Mouse (Mus musculus) spleen, postnatal 14 days (tissue): ENCODE measurements around the gene Man2b2.

ENCODE experiments used
- DNase-seq, 2 experiments: peaks; one replicate each; pipeline ENCODE4 v3.0.0; 2021 to 2022; ENCODE audit warnings: low spot score in 2 of 2

Gene Man2b2

DNA sequence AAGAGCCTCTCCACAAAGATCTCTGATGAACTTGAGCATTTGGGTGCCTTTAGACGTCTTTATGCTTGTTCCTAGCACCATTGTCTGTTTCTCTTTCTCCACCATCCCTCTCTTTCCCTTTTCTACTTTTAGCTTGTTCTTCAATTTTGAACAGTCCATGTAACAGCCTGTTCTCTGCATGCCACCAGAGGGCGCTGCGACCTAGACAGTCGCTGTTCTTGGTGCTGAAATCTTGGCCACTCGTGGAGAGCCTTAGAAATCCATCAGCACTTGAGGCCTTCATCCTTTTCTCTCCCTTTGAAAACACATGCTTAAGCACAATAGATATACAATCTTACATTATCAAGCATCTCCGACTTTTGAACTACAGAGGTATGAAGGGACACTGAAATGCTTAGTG, 5.5 kb upstream of the Man2b2 start:
- peak; percentile 29 to 60 for DNase-seq

DNA sequence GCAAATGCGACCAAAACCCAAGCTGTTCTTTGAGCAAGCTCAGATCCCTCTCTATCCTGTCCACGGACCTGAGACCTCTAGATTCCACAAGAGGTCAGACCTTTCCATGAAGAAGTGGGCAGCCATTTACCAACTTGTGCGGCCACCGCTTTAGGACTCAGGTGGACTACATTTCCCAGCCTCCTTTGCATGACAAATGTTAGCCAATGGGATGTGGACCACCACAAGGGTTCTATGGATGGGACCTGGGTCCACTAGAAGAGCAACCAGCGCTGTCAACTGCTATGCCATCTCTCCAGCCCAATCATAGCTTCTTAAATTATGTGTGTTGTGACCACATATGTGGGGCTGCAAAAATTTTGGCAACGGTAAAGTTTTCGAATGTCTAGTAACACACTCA, 819 bp upstream of the Man2b2 start:
- DNase-seq = no peak

DNA sequence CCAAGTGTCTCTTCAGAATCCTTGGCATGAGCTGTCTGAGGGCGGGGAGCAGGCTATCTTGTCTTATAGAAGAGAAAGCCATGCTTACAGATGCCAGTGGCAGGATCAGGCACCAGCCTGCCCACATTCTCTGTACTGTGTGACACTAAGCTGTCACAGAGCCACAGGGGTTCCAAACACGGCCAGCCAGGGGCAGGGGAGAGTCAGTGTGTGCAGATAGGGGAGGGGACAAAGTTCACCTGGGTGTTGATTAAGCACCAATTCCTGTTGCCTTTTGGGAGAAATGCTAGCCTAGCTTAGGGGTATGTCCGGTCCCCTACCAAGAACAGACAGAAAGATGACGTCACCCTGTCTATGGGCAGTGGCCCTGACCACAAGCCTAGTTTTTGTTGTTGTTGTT, 1.4 kb downstream of the Man2b2 start:
- no peak for DNase-seq

DNA sequence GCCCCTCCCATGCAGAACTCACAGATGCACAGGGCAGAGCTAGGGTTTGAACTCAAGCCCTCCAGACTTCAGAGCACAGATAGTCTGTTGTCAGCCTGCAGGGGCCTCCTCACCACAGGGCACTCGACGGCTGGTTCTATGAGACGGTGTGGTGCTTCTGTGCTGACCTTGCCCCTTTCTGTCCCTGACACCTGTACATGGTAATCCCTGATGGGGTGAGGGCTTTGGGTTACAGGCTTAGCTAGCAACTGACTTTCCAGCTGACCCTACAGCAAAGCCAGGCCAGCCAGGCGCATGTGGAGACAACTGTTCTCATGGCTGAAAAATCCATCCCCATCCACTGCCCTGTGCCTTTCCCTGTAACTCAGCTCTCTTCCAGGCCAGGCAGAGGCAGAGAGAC, 7.5 kb downstream of the Man2b2 start:
- DNase-seq = no peak

DNA sequence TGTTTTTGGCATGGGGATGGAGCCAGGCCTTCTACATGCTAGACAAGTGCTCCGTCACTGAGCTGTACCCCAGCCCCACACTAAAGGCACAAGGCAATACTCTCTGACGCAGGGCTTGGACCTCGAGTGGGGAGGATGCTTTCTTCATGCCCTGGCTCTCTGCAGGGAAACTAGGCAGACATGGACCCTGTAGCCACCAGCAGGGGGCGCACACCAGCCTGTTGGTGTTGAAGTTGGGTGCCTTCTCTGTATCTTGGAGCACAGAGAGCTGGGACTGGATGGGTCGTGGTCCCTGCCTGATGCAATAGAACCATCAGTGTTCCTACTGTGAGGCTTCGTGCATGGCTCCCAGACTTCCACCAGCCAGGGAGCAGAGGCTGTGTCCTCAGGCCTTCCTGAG, 10.3 kb downstream of the Man2b2 start:
- DNase-seq = peak in 1 of 2 experiments; percentile 36

DNA sequence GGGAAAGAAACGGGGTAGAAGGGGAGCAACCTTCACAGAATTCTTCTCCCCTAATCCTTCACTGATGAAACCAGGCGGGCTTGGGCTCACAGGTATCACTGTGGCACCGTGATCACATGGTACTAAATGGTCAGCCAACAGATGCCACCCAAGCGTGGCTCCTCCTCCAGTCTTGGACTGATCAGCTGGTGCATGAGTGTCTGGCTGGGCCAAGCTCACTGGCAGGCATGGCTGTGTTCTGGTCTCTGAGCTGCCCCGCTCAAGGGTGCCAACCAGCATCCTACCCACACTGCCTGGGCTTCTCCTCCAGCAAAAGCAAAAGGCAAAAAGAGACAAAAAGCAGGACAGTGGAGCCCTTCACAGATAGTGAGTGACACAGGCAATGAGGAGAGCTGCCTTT, 10.7 kb downstream of the Man2b2 start:
- no peak for DNase-seq

DNA sequence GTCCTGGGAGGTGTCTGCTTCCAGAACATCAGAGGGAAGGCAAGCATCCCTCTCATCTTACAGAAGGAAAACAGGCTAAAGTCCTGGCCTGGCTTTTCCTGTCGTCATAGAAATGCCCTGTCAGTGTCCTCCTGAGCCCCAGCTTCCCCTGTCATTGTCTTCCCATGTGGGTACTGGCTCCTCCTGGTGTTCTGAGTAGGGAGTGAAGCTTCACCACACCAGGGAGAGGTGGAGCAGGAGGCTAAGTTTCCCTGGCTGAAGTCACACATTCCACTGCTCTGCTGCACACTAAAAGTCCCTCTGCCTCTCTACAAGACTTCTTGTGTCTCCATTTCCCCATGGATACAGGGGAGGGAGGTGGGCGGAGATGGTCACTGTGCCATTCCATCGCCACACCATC, 12.7 kb downstream of the Man2b2 start:
- DNase-seq = no peak

DNA sequence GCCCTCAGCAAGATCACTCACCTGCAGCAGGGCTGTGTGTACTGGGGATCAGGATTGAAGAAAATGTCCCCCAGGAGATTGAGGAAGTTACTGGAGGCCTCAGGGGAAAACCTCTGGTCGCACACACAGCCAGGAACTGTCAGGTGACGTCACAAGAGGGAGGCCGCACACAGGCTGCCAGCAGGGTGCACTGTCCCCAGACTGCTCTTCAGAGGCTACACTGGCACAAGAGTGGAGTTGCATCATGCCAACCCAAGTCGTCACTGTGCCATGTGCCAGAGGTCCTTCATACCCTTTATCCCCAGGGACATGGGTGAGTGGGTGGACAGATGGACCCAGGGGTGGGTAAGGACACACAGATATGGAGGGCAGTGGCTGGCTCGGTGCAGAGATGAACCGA, 15.9 kb downstream of the Man2b2 start:
- peak; percentile 9 to 21 for DNase-seq

DNA sequence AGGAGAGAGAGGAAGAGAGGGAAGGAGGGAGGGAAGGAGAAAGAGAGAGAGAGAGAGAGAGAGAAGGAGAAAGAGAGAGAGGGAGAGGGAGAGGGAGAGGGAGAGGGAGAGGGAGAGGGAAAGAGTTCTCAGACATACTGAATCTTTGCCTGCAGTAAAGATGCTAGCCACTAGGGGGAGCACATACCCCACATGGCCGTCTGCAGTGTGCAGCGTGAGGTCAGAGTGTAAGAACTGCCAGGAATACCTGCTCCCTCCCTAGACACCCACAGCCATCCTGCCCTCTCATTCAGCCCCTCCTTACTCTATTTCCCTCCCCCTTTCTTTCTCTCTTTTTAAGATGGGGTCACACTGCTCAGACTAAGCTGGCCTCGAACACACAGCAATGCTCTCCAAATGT, 19.0 kb downstream of the Man2b2 start:
- peak in 1 of 2 experiments; percentile 61 for DNase-seq

DNA sequence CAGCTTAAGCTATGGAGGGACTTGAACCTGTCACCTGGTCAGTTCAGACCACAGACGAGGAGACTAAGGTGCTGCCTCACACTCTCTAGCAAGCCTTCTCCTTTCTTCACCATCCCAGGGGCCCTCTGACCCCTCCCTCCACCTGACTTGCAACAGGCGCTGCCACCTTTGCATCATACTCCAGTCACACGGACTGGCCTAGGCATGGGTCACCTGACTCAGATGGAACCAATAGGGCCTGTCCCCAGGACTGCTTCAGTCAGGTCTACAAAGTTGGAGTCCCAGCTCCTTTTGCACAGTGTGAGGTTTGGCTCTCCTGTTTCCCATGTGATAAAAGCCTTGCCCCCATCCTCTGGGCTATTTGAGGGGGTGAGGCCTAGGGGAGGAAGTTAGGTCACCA, 19.8 kb downstream of the Man2b2 start:
- DNase-seq = no peak

DNA sequence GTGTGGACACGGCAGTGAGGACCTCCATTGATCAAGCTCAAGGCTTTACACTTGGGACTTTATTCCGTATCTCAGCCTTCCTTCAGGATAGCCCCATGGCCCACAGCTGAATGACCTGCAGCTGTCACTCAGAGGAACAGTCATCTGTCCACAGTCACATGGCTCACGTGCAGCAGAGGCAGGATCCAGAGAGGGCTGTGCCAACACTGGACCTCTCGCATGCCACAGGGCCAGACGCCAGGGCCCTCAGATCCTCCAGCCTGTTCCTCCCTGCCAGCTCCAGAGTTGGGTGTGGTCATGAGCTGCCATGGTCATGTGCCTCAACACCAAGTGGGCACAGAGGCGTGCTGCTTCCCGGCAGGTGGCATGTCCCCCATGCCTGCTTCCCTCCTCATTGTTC, 21.3 kb downstream of the Man2b2 start:
- no peak for DNase-seq

DNA sequence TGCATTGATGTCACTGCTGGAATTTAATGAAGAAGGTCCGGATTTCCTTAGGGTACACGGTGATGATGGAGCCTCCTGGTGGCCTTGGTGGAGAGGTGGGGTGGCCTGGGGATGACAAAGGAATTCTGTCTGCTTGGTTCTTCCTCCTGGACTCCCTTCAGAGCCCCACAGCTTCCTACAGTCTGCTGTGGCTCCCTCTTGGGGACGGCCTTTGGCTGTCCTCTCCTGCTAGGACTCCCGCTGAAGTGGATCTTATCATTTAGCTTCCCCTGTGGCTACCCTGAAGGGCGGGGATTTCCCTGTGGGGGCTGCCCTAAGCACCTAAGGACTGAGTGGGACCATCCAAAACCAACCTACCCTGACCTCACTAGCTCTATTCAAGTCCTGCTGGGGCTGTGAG, 23.3 kb downstream of the Man2b2 start:
- DNase-seq = no peak

DNA sequence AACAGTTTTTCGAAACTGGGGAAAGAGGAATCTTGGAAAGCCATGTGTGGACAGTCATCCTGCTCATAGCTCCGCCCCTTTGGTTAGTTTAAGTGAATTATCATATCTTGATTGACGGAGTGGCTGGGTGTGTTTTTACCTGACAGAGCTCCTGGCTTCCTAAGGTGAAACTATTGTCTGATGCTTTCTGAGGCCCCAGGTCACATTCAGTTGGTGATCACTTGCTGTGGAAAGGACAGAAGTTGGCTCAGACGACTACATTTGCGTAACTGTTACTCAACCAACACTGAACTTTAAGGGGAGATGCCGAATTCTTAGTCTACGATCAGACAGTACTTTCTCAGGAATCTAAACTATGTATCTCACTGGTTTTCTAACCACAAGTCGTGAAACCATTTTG, 33.2 kb downstream of the Man2b2 start:
- DNase-seq = no peak

DNA sequence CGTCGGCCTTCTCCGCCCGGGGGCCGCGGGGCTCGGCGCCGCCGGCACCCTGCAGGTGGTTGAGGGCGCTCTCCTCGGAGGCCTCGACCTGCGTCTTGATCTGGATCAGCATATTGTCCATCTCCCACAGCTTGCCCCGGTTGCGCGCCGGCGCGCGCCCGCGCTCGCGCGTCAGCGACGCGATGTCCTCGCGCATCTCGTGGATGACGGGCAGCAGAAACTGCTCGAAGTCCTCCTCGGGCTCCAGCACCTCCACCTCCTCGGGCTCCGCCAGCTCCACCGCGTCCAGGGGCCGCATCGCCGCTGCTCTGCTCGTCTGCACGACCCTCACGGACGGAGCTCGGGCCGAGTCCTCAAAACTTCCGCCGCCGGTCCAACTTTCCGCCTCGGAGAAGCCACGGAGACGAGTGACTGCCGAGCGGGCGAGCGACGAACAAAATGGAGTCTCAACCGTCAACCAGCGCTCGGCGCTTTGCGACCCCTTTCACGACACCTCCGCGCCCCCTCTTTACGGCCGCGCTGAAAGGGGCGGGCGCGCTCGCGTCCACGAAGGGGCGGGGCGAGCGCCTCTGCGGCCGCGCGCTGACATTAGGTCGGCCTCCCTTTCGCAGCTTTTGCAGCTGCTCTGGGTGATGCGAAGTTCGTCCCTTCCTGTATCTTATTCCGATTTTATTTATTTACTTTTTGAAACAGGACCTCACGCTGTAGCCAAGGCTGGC, 34.0 kb downstream of the Man2b2 start, which contains the start of gene Mrfap1:
Gene Mrfap1, minus strand, starts transcription at position 477 of the 719 bp plus-strand sequence.
- peak; percentile 91 to 92 for DNase-seq

DNA sequence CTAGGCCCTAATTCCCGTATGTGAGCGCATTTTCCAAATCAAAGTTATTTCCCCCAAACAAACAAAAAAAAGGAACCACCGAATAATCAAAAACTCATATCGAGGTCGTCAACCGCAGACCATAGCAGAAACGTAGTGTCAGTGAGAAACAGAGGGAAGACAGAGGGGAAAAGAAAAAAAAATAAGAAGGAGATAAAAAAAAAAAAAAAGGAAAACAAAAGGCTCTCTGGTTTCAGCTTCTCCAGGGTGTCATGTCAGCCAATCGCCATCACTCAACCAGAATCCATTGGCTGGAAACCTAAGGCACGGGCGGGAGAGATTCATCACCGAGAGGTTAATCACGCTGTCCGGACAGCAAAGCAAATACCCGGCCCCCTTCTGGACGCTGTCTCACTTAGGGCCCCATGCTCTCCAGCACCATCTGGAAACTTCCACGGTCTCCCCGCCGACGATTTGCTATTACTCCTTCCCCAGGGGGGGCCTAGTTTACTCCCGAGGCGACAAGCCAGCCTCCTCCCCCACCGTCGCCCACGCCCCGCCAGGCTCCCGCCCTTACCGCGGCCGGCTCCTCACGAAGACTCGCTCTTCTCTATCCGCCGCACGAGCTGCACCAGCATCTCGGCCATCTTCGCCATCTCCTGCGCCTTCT, 34.7 kb downstream of the Man2b2 start:
- DNase-seq = peak; percentile 48 to 53

DNA sequence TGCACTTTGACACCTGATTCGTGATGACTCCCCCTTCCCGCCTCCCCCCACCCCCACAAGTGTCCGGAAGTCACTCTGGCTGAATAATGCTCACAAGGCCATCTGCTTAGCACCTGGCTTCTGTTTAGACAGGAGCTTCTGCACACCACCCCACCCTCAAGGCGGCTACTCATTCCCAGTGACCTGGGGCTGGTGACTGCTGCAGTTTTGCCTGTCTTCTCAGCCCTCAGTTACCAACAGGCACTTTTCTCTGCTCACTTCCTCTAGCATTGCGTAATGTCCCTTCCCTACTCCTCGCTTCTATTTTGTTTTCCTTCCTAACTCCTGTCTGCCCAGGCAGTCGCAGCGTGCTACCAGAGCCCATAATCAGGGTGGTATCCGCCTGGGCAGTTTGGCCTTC, 38.6 kb downstream of the Man2b2 start:
- DNase-seq = no peak

DNA sequence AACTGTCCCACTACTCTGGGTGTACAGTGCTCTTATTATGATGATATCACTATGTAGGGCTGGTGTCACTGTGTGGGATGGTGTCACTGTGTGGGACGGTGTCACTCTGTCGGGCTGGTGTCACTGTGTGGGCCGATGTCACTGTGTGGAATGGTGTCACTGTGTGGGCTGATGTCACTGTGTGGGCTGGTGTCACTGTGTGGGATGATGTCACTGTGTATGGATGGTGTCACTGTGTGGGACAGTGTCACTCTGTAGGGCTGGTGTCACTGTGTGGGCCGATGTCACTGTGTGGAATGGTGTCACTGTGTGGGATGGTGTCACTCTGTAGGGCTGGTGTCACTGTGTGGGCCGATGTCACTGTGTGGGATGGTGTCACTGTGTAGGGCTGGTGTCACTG, 44.4 kb downstream of the Man2b2 start:
- no peak for DNase-seq

DNA sequence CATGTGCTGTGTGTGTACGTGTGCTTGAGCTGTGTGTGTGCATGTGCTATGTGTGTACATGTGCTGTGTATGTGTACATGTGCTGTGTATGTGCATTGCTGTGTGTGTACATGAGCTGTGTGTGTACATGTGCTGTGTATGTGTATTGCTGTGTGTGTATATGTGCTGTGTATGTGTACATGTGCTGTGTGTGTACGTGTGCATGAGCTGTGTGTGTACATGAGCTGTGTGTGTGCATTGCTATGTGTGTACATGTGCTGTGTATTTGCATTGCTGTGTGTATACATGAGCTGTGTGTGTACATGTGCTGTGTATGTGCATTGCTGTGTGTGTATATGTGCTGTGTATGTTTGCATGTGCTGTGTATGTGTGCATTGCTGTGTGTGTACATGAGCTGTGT, 50.9 kb downstream of the Man2b2 start:
- DNase-seq = no peak

DNA sequence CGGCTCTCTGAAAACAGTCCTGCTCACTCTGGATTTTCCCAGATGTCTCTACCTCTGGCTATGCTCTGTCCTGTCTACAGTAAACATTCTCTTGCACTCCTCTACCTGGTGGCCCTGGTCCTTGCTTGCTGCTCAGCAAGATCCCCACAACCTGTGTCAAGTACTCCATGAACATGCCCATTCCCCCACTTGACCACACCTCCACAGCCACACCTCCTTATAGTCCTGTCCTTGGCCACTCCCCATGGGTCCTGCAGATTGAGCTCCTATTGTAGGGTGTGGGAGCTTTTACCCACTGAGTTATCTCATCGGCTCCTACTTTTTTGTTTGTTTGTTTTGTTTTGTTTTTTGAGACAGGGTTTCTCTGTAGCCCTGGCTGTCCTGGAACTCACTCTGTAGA, 51.6 kb downstream of the Man2b2 start:
- DNase-seq = no peak

DNA sequence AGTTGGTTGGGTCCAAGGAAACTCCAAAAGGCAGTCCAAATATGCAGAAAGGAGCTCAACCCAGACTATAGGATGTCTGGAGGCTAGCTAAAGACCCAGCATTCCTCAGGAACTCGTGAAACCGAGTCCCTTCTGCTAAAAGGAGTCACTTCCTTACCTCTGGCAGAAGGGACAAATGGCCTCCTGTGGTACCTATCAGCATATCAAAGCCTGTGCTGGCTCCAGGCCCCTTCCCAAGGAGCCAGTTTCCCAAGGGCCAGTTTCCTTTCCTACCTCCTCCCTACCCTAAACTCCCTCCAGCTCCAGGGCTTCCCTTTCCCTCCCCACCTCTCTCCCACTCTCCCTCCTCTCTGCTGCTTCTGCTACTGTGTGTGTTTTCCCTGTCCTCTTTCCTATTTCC, 53.3 kb downstream of the Man2b2 start:
- no peak for DNase-seq

DNA sequence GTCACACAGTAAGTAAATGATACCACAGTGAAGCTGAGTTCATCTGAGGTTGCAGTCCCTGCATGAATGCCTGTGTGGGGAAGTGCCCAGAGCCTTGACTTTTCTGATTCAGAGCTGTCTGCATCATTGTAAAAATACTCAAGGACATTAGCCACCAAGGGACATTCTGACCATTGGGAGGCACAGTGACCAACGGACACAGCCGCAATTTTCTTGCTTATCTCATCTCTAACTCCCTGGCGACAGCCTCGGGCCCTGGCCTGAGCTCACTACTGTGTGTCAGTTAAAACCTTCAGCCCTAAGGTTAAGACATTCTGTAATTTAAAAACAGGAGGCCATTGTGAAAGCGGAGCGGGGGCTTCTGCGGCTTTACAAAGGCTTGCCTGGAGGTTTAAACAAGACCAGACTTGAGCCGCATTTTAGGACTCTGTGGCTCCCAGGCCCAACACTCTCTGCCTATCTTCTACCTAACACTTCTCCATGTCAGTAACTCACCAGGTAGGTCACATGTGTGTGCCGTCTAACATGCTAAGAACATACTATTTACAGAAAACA, 54.4 kb downstream of the Man2b2 start:
- no peak for DNase-seq

DNA sequence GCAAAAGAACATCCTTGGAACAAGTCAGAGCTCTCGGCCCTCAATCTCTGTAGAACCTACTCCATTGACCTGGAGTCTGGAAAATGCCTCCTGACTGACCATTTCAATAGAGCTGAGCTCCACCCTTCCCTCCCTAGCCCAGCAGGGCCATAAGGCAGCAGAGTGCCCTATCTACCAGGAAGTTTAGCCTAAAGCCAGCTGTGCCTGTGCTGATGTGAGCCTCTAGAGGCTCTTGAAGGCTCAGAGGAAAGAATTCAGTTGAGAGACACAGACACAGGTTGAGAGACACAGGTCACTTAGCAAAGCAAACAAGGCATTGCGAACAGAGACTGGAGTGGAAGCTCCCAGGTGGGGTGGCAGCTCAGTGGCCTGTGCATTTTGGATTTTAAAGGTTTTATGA, 55.1 kb downstream of the Man2b2 start:
- no peak for DNase-seq

DNA sequence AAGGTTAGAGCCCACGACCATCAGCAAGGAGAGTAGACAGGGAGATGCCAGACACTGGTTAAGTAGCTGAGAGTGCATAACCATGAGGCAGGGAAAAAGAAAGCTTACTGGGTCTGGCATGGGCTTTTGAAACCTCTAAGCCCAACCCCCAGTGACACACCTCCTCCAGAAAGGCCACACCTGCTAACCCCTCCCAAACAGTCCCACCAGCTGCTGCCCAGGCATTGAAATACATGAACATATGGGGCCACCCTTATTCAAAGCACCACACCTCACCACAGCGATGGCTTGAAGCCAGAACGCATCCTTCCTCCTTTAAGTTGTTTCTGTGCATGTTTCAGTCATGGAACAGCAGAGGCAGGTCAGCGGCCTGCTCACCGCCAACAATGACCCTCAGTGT, 57.9 kb downstream of the Man2b2 start:
- no peak for DNase-seq
